Mouse (Mus musculus) megakaryocyte, embryonic 14.5 days (primary cell): ENCODE results near the gene Fam20b.

ENCODE experiments used
- FLI1 ChIP-seq: IDR thresholded peaks from 2 replicates; pipeline ENCODE4 v1.6.1; 2012; ENCODE audit warnings: low read length, inconsistent platforms, mixed read lengths
- GATA1 ChIP-seq: IDR thresholded peaks from 3 replicates; pipeline ENCODE4 v1.6.1; 2012; ENCODE audit warnings: mixed read lengths, low read length, inconsistent platforms, borderline replicate concordance

- no peak for TF ChIP-seq GATA1
- no peak for TF ChIP-seq FLI1
Observed at GRCm38 (mm10) chr1:156748435-156749005, 29.6 kb upstream of the Fam20b start.
